Mouse (Mus musculus) limb, embryonic 14.5 days (tissue): Measurements from ENCODE around the gene Plin1. TPM values are rescaled to one million over a fixed set of nuclear protein-coding genes. Genes with fewer than 3 reads are reported as not detected.
A peak's percentile ranks its signal among the peaks of the same experiment; 100 is the strongest.

Experiments used
- ATAC-seq: fragments of 200-750 bp; cut with Nextera tagmentation; 2 replicates; pipeline ENCODE4 v1.8.0; 2017; ENCODE audit warnings: low read depth, moderate number of reproducible peaks, moderate TSS enrichment; ENCODE audit not compliant: low FRiP score
- DNase-seq: peaks from one replicate; pipeline ENCODE4 v3.0.0-alpha.2; 2015; ENCODE audit warnings: low spot score
- H3K27ac ChIP-seq: fragments of 300-500 bp; sonication (generic); replicated peaks from 2 replicates; pipeline ENCODE4 v1.5.1; 2014; ENCODE audit warnings: low read depth, mild to moderate bottlenecking, low read length, moderate library complexity, mixed read lengths
- H3K27me3 ChIP-seq: fragments of 300-500 bp; sonication (generic); 2 replicates; pipeline ENCODE4 v1.6.1; 2014; ENCODE audit warnings: low read length, mixed read lengths; ENCODE audit not compliant: control insufficient read depth, insufficient read depth
- H3K36me3 ChIP-seq: fragments of 300-500 bp; sonication (generic); 2 replicates; pipeline ENCODE4 v1.6.1; 2014; ENCODE audit warnings: mild to moderate bottlenecking, low read length, moderate library complexity, mixed read lengths; ENCODE audit not compliant: control insufficient read depth, insufficient read depth
- H3K4me1 ChIP-seq: fragments of 300-500 bp; sonication (generic); 2 replicates; pipeline ENCODE4 v1.6.1; 2014; ENCODE audit warnings: antibody characterized with exemption, low read length, mixed read lengths; ENCODE audit not compliant: control insufficient read depth, insufficient read depth
- H3K4me2 ChIP-seq: fragments of 300-500 bp; sonication (generic); replicated peaks from 2 replicates; pipeline ENCODE4 v1.6.1; 2014; ENCODE audit warnings: low read depth, mild to moderate bottlenecking, low read length, moderate library complexity; ENCODE audit not compliant: severe bottlenecking
- H3K4me3 ChIP-seq: fragments of 300-500 bp; sonication (generic); replicated peaks from 2 replicates; pipeline ENCODE4 v1.5.1; 2014; ENCODE audit warnings: low read length
- H3K9ac ChIP-seq: fragments of 300-500 bp; sonication (generic); 2 replicates; pipeline ENCODE4 v1.6.1; 2014; ENCODE audit warnings: mild to moderate bottlenecking, low read depth, low read length, moderate library complexity; ENCODE audit not compliant: severe bottlenecking
- H3K9me3 ChIP-seq: fragments of 300-500 bp; sonication (generic); 2 replicates; pipeline ENCODE4 v1.6.1; 2016; ENCODE audit warnings: low read length; ENCODE audit not compliant: control insufficient read depth
- POLR2A ChIP-seq: fragments of 200-500 bp; IDR thresholded peaks from 2 replicates; pipeline ENCODE4 v1.8.0; 2012; ENCODE audit warnings: inconsistent platforms, mild to moderate bottlenecking, moderate library complexity, borderline replicate concordance; ENCODE audit not compliant: insufficient read depth, insufficient read length; ENCODE audit errors: extremely low read depth
- WGBS: fragments of 180-500 bp; shearing (Covaris S2); extraction: QIAGEN DNeasy Blood & Tissue Kit; methylation state at CpG from one replicate; pipeline ENCODE4 v1.1.7; 2014; 5-methylcytosine and 5-hydroxymethylcytosine counted together
- polyA plus RNA-seq, 2 experiments: library from polyadenylated mRNA; depleted of rRNA in 1 of 2; stranded (reverse) in 1 of 2; unstranded in 1 of 2; fragments of >200 nt; fragmentation: Nextera tagmentation in 1 of 2; extraction: Ambion mirVana in 1 of 2; gene quantifications; 2 replicates each; pipeline versions ENCODE4 v1.2.1 to v1.2.3; 2012 to 2014

Plin1 gene
- polyA plus RNA-seq (2012; rRNA removed) (0.21 and 0.23 TPM in 2 replicates), polyA plus RNA-seq (2014; fragmentation: Nextera tagmentation; extraction: Ambion mirVana) (not detected in 2 replicates)

DNA sequence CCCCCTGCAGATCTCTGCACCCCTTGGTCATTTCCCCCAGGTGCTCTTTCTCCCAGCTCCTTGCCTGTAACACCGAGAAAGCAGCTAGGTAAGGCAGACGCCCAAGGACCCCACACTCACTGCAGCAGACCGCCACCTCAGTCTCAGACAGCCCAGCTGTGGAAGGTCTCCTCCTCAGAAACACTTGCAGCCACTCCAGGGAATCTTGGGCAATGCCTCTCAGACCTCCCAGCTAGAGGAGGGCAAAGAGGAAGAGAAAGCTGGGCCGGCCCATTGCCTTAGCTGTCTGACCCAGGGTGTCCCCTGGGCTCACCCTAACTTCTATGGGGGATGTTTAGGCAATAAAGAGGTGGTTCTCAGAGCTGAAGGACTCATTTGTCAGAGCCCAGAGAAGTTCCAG lies at the start of gene Plin1:
Gene Plin1, minus strand, starts transcription at position 282 of the 400 bp plus-strand sequence.
- DNase-seq = no peak
- no peak for ATAC-seq
- Histone ChIP-seq H3K27ac (no peak within 1 kb of the TSS), H3K4me3 (no peak within 1 kb of the TSS), H3K4me1 (no peaks in the 10 kb centered on the region), H3K27me3 (no peaks in the 10 kb centered on the region), H3K9me3 (no peaks in the 10 kb centered on the region), H3K9ac (no peak within 1 kb of the TSS), H3K4me2 (no peak within 1 kb of the TSS), H3K36me3 (peaks cover 8% of the 10 kb centered on the region; the same call in 1 of the 2 replicates)
- 53% methylated on average over 4 of the region's 4 CpGs for WGBS
- no peak for TF ChIP-seq POLR2A

DNA sequence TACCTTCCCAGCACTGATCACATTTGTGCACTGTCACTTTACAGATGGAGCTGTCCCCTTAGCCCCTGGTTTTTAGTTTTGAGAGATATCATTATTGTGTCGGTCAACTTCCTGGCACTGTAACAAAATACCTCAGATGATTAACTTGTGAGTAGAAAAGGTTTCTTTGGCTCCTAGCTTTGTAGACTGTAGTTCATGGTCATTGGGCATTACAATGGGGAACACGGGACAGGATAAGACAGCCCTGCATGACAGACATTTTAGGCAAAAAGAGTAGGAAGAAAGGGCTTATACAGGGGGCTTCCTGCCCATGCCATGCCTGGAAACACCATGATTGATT lies 49.8 kb upstream of the Plin1 start:
- H3K36me3 ChIP-seq = no peaks in the 10 kb centered on the region
- ATAC-seq (no peak), DNase-seq (no peak)
- no peak overlapping the region for H3K27ac ChIP-seq
- no peak overlapping the region for H3K9ac ChIP-seq
- 83% methylated on average over 2 of the region's 2 CpGs for WGBS
- no peaks in the 10 kb centered on the region for H3K9me3 ChIP-seq
- no peaks in the 10 kb centered on the region for H3K4me1 ChIP-seq
- no peak overlapping the region for H3K4me3 ChIP-seq
- H3K4me2 ChIP-seq = no peak overlapping the region
- TF ChIP-seq POLR2A = no peak
- H3K27me3 ChIP-seq = no peaks in the 10 kb centered on the region

DNA sequence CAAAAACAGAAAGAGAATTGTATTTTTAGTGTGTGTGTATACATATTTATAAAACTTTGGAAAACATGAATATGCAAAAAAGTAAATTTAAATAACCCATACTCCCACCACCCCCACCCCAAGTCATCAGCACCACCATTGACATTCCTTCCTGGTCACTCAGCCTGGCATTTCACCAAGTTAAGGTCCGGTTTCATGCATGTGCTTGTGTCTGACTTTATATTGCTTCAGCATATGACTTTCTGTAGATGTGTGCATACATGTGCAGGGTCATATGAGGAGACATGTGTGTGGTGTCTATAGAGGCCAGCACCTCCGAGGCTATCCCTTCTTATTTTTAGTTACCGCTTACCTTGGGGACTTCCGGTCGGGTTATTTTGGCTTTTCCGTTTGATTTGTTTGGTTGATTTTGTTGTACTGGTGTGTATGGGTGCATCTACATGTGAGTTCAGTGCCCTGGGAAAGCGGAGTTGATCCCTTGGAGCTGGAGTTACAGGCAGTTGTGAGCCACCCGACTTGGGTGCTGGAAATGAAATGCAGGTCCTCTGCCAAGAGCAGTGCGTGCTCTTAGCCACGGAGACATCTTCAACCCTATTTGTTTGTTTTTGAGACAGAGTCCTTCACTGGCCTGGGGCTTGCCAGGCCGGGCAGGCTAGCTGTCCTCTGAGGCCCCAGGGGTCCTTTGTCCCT lies 49.3 kb upstream of the Plin1 start:
- H3K27me3 ChIP-seq = no peaks in the 10 kb centered on the region
- H3K4me1 ChIP-seq = no peaks in the 10 kb centered on the region
- DNase-seq = no peak
- no peak overlapping the region for H3K4me3 ChIP-seq
- H3K9me3 ChIP-seq = no peaks in the 10 kb centered on the region
- TF ChIP-seq POLR2A = no peak
- no peak for ATAC-seq
- H3K9ac ChIP-seq = no peak overlapping the region
- WGBS = 80% methylated on average over 11 of the region's 11 CpGs
- no peak overlapping the region for H3K27ac ChIP-seq
- H3K4me2 ChIP-seq = no peak overlapping the region
- H3K36me3 ChIP-seq = no peaks in the 10 kb centered on the region

DNA sequence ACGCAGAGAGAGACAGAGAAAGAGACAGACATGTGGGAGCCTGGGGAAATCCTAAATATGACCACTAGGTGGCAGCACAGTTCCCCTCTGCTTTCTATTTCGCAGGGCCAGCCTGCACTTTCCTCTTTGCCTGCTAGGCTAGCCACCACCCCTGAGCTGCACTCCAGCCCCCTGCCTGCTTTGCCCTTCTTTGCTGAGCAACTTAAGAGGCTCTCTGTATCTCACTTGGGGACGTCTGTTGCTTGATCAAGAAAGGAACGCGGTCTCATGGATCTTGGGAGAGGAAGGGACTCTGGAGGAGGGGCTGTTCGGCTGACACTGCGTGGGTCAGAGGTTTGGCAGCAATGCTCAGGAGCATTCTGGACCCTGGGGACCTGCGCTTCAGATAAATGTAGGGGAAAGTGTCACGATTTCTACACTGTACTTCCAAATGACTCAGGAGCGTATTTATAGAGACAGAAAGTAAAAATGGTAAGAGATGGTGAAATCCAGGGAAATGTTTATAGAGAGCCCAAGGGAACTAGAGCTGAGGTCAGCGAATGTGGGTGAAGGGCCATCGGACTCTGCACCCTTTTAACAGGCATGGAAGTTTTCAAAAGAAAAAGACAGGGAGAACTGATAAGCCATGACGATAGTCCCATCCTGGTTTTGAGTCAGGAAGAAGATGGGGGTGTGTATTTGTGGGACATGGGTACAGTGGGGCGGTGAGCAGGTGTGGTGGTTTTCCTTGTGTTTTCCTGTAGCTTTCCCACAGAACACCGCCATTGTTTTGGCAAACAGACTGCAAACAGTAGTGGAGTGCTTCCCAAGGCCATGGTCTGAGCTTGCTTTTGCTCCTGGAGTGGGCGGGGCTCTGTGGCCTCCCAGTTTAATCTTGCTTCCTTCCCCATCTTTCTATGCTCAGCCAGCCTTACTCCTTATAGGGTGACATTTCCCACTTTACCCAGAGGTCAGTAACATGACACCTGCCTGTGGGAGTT lies 48.2 kb upstream of the Plin1 start:
- H3K4me3 ChIP-seq = 0 out of 2 replicates have a peak overlapping the region, but pooled peaks have one; percentile 9
- 0 out of 2 replicates have a peak overlapping the region, but pooled peaks have one; percentile 29 for H3K9ac ChIP-seq
- DNase-seq (peak; percentile 79), ATAC-seq (peak; percentile 67; the same call in 1 of the 2 replicates)
- no peaks in the 10 kb centered on the region for H3K4me1 ChIP-seq
- H3K27ac ChIP-seq = no peak overlapping the region
- H3K36me3 ChIP-seq = no peaks in the 10 kb centered on the region
- 30% methylated on average over 16 of the region's 16 CpGs for WGBS
- no peaks in the 10 kb centered on the region for H3K27me3 ChIP-seq
- peak overlapping the region; percentile 37; the same call in 1 of the 2 replicates for H3K4me2 ChIP-seq
- TF ChIP-seq POLR2A = no peak
- no peaks in the 10 kb centered on the region for H3K9me3 ChIP-seq
